Mouse (Mus musculus) liver, postnatal 0 days (tissue): ENCODE data around the gene Sectm1a.

Experiments used
- CTCF ChIP-seq: sonication (generic); IDR thresholded peaks from 2 replicates; pipeline ENCODE4 v1.5.1; 2016; ENCODE audit warnings: antibody characterized with exemption, low read depth
- EP300 ChIP-seq: IDR thresholded peaks from 2 replicates; pipeline ENCODE4 v1.6.1; 2016; ENCODE audit warnings: antibody characterized with exemption, low read depth, mild to moderate bottlenecking

DNA sequence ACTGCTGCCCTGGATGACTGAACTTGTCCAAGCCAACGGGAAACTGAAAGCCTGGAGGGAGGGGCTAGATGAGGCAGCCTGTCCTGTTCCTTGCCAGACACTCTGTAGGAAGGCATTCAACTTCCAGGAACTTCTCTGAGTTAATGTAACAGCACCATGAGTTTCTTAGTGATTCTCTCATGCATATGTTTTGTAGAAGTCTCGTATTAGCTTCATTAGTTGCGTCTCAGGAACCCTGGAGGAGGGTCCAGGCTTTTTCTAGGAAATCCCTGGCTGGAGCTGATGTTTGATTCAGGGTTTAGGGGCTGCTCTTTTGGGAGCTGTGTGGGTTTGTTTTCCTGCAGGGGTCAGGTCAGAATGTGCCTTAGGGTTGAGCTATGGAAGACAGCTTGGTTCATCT, at the start of gene Sectm1a:
- TF ChIP-seq CTCF (no peak), EP300 (no peak)
